Mouse (Mus musculus) gastrocnemius, postnatal 4 days (tissue): ENCODE measurements around the gene Ptprn. TPM values are rescaled to one million over a fixed set of nuclear protein-coding genes. Genes with fewer than 3 reads are reported as not detected.

Experiments
- microRNA-seq: library from miRNA; unstranded; fragments of <30 nt; microRNA quantifications from one replicate; pipeline ENCODE4 v1.2.0, GENCODE M21; 2021
- total RNA-seq, 2 experiments: library from RNA; stranded (reverse); gene quantifications; 2 replicates each; pipeline ENCODE4 v1.2.3; 2021

Gene Ptprn
- total RNA-seq, 2 experiments from 2014 or later, result 0.07 to 0.23 TPM

Small RNA genes lying within 50 kb of the gene (microRNA-seq; reads per million reads assigned to microRNA genes)
- gene Gm27943, result not detected

Other genes with a start within 250 kb of the Ptprn start
- gene Nhej1, start 139.3 kb downstream of the Ptprn start, total RNA-seq, result 1 to 10 TPM; 3.5 to 5.3 TPM
- gene Slc23a3, start 130.6 kb downstream of the Ptprn start, total RNA-seq, result under 1 TPM; 0.16 to 0.39 TPM
- 10 to 100 TPM; 29.1 to 29.7 TPM for gene Cnppd1, start 121.8 kb downstream of the Ptprn start, total RNA-seq
- 10 to 100 TPM; 31.3 to 31.5 TPM for gene Retreg2, start 121.7 kb downstream of the Ptprn start, total RNA-seq
- gene Zfand2b, start 95.9 kb downstream of the Ptprn start, total RNA-seq, result 10 to 100 TPM; 15.6 to 17.5 TPM
- 10 to 100 TPM; 29.8 to 31.8 TPM for gene Abcb6, start 84.1 kb downstream of the Ptprn start, total RNA-seq
- 10 to 100 TPM in 1 of 2 experiments, 1 to 10 TPM in 1; 9.4 to 12.7 TPM for gene Ankzf1, start 72.4 kb downstream of the Ptprn start, total RNA-seq
- 10 to 100 TPM; 47.0 to 51.4 TPM for gene Atg9a, start 72.3 kb downstream of the Ptprn start, total RNA-seq
- 10 to 100 TPM; 10.5 to 11.9 TPM for gene Glb1l, start 53.7 kb downstream of the Ptprn start, total RNA-seq
- 10 to 100 TPM; 47.4 to 49.0 TPM for gene Stk16, start 53.7 kb downstream of the Ptprn start, total RNA-seq
- 100 to 1,000 TPM; 486 to 515 TPM for gene Tuba4a, start 44.6 kb downstream of the Ptprn start, total RNA-seq
- gene A630095N17Rik, start 32.4 kb downstream of the Ptprn start, total RNA-seq, result not detected
- 10 to 100 TPM; 41.5 to 48.8 TPM for gene Dnajb2, start 28.1 kb downstream of the Ptprn start, total RNA-seq
- not detected for gene Resp18, start 13.9 kb upstream of the Ptprn start, total RNA-seq
- 10 to 100 TPM; 65.0 to 70.5 TPM for gene Dnpep, start 53.5 kb upstream of the Ptprn start, total RNA-seq
- gene Des, start 95.8 kb upstream of the Ptprn start, total RNA-seq, result 1,000 to 10,000 TPM; 1,760 to 1,859 TPM
- 100 to 1,000 TPM; 156 to 170 TPM for gene Speg, start 110.8 kb upstream of the Ptprn start, total RNA-seq
- 10 to 100 TPM; 43.5 to 49.3 TPM for gene Gmppa, start 171.4 kb upstream of the Ptprn start, total RNA-seq
- under 1 TPM in 1 of 2 experiments, not detected in 1; 0.13 TPM for gene Asic4, start 185.9 kb upstream of the Ptprn start, total RNA-seq
- gene Chpf, start 214.8 kb upstream of the Ptprn start, total RNA-seq, result 10 to 100 TPM; 47.6 to 51.6 TPM
- gene Tmem198, start 215.0 kb upstream of the Ptprn start, total RNA-seq, result under 1 TPM; 0.78 to 0.93 TPM
- 100 to 1,000 TPM; 203 to 213 TPM for gene Obsl1, start 241.9 kb upstream of the Ptprn start, total RNA-seq
- gene Inha, start 242.6 kb upstream of the Ptprn start, total RNA-seq, result 10 to 100 TPM; 13.4 to 15.1 TPM